Mouse (Mus musculus): ENCODE data around the gene Lzts2. TPM values are rescaled to one million over a fixed set of nuclear protein-coding genes. Genes with fewer than 3 reads are reported as not detected.

The Lzts2 gene
- polyA plus RNA-seq, 1 experiment from 2014 or later = 6.8 TPM

- peaks cover 73% of the 10 kb centered on the region for H3K27me3 ChIP-seq
- WGBS (ENCODE audit: insufficient replicate concordance) = 54% methylated on average over 13 of the region's 13 CpGs
- no peaks in the 10 kb centered on the region for H3K4me1 ChIP-seq (replicated peaks)
- no peak overlapping the region for H3K4me2 ChIP-seq
- no peak overlapping the region for H3K27ac ChIP-seq (replicated peaks)
- ATAC-seq (ENCODE audit: insufficient read depth) = no peak
- H3K9me3 ChIP-seq (replicated peaks) = no peaks in the 10 kb centered on the region
- H3K4me3 ChIP-seq (replicated peaks) = no peak overlapping the region
- no peak overlapping the region for H3K9ac ChIP-seq
- no peaks in the 10 kb centered on the region for H3K36me3 ChIP-seq (replicated peaks)
These were observed 26.0 kb downstream of the Lzts2 start for GRCm38 (mm10) chr19:45040214-45040613.

GRCm38 (mm10) chr19:45044389-45044927 lies 30.2 kb downstream of the Lzts2 start:
- Histone ChIP-seq H3K4me2 (no peak overlapping the region), H3K4me1 (replicated peaks) (peaks cover 33% of the 10 kb centered on the region), H3K9ac (no peak overlapping the region), H3K9me3 (replicated peaks) (no peaks in the 10 kb centered on the region), H3K27me3 (peaks cover 77% of the 10 kb centered on the region), H3K36me3 (replicated peaks) (no peaks in the 10 kb centered on the region), H3K4me3 (replicated peaks) (no peak overlapping the region), H3K27ac (replicated peaks) (no peak overlapping the region)
- WGBS (ENCODE audit: insufficient replicate concordance) = 57% methylated on average over 11 of the region's 11 CpGs
- no peak for ATAC-seq (ENCODE audit: insufficient read depth)

- WGBS (ENCODE audit: insufficient replicate concordance) = 32% methylated on average over 15 of the region's 15 CpGs
- Histone ChIP-seq H3K36me3 (replicated peaks) (no peaks in the 10 kb centered on the region), H3K9ac (no peak overlapping the region), H3K4me3 (replicated peaks) (no peak overlapping the region), H3K4me1 (replicated peaks) (peaks cover 33% of the 10 kb centered on the region), H3K27ac (replicated peaks) (no peak overlapping the region), H3K27me3 (peaks cover 69% of the 10 kb centered on the region), H3K4me2 (no peak overlapping the region), H3K9me3 (replicated peaks) (no peaks in the 10 kb centered on the region)
- ATAC-seq (ENCODE audit: insufficient read depth) = no peak
These were observed 31.0 kb downstream of the Lzts2 start for GRCm38 (mm10) chr19:45045236-45045635.

GRCm38 (mm10) chr19:45045651-45046050 lies 31.4 kb downstream of the Lzts2 start, which contains the start of gene Pdzd7:
Gene Pdzd7, minus strand, starts transcription at chr19:45045717.
- Histone ChIP-seq H3K4me3 (replicated peaks) (peak within 1 kb of the TSS; percentile 64), H3K27me3 (peaks cover 65% of the 10 kb centered on the region), H3K9ac (no peak within 1 kb of the TSS), H3K9me3 (replicated peaks) (no peaks in the 10 kb centered on the region), H3K36me3 (replicated peaks) (no peaks in the 10 kb centered on the region), H3K27ac (replicated peaks) (no peak within 1 kb of the TSS), H3K4me1 (replicated peaks) (peaks cover 33% of the 10 kb centered on the region), H3K4me2 (peak within 1 kb of the TSS; percentile 89)
- WGBS (ENCODE audit: insufficient replicate concordance) = 55% methylated on average over 5 of the region's 5 CpGs
- no peak for ATAC-seq (ENCODE audit: insufficient read depth)

- Histone ChIP-seq H3K4me1 (replicated peaks) (peaks cover 33% of the 10 kb centered on the region), H3K27ac (replicated peaks) (peak overlapping the region; percentile 82), H3K36me3 (replicated peaks) (no peaks in the 10 kb centered on the region), H3K27me3 (peaks cover 55% of the 10 kb centered on the region), H3K4me2 (peak overlapping the region; percentile 89), H3K4me3 (replicated peaks) (peak overlapping the region; percentile 64), H3K9ac (peak overlapping the region; percentile 59), H3K9me3 (replicated peaks) (no peaks in the 10 kb centered on the region)
- 4% methylated on average over 34 of the region's 34 CpGs for WGBS (ENCODE audit: insufficient replicate concordance)
- peak; percentile 8; the same call in 1 of the 2 replicates for ATAC-seq (ENCODE audit: insufficient read depth)
These were observed 32.5 kb downstream of the Lzts2 start for GRCm38 (mm10) chr19:45046523-45047321.

- Histone ChIP-seq H3K9me3 (replicated peaks) (no peaks in the 10 kb centered on the region), H3K4me1 (replicated peaks) (peaks cover 33% of the 10 kb centered on the region), H3K4me3 (replicated peaks) (peak within 1 kb of the TSS; percentile 64), H3K27me3 (peaks cover 48% of the 10 kb centered on the region), H3K27ac (replicated peaks) (peak within 1 kb of the TSS; percentile 82), H3K36me3 (replicated peaks) (no peaks in the 10 kb centered on the region), H3K4me2 (peak within 1 kb of the TSS; percentile 89), H3K9ac (peak within 1 kb of the TSS; percentile 59)
- ATAC-seq (ENCODE audit: insufficient read depth) = peak; percentile 86
- WGBS (ENCODE audit: insufficient replicate concordance) = under 1% methylated on average over 26 of the region's 26 CpGs
These were observed 33.3 kb downstream of the Lzts2 start, which contains the start of gene Sfxn3 for GRCm38 (mm10) chr19:45047417-45047934. Gene Sfxn3, plus strand, starts transcription at chr19:45047503.

GRCm38 (mm10) chr19:45047935-45048643 lies 33.9 kb downstream of the Lzts2 start:
- Histone ChIP-seq H3K4me2 (peak overlapping the region; percentile 89), H3K36me3 (replicated peaks) (no peaks in the 10 kb centered on the region), H3K9me3 (replicated peaks) (no peaks in the 10 kb centered on the region), H3K27me3 (peaks cover 43% of the 10 kb centered on the region), H3K27ac (replicated peaks) (peak overlapping the region; percentile 82), H3K9ac (peak overlapping the region; percentile 59), H3K4me3 (replicated peaks) (peak overlapping the region; percentile 64), H3K4me1 (replicated peaks) (peaks cover 33% of the 10 kb centered on the region)
- WGBS (ENCODE audit: insufficient replicate concordance) = 20% methylated on average over 11 of the region's 11 CpGs
- ATAC-seq (ENCODE audit: insufficient read depth) = peak; percentile 69

GRCm38 (mm10) chr19:45048644-45049365 lies 34.6 kb downstream of the Lzts2 start:
- Histone ChIP-seq H3K4me1 (replicated peaks) (peaks cover 33% of the 10 kb centered on the region), H3K27ac (replicated peaks) (no peak overlapping the region), H3K27me3 (peaks cover 36% of the 10 kb centered on the region), H3K9ac (0 out of 2 replicates have a peak overlapping the region, but pooled peaks have one; percentile 59), H3K9me3 (replicated peaks) (no peaks in the 10 kb centered on the region), H3K4me2 (peak overlapping the region; percentile 89), H3K4me3 (replicated peaks) (peak overlapping the region; percentile 64; the same call in 1 of the 2 replicates), H3K36me3 (replicated peaks) (no peaks in the 10 kb centered on the region)
- WGBS (ENCODE audit: insufficient replicate concordance) = 70% methylated on average over 12 of the region's 12 CpGs
- ATAC-seq (ENCODE audit: insufficient read depth) = no peak

- Histone ChIP-seq H3K9ac (no peak overlapping the region), H3K4me3 (replicated peaks) (no peak overlapping the region), H3K36me3 (replicated peaks) (no peaks in the 10 kb centered on the region), H3K4me1 (replicated peaks) (peaks cover 33% of the 10 kb centered on the region), H3K27ac (replicated peaks) (no peak overlapping the region), H3K9me3 (replicated peaks) (no peaks in the 10 kb centered on the region), H3K4me2 (no peak overlapping the region), H3K27me3 (peaks cover 29% of the 10 kb centered on the region)
- no peak for ATAC-seq (ENCODE audit: insufficient read depth)
- WGBS (ENCODE audit: insufficient replicate concordance) = 65% methylated on average over 9 of the region's 9 CpGs
These were observed 35.3 kb downstream of the Lzts2 start for GRCm38 (mm10) chr19:45049523-45049922.

- H3K27ac ChIP-seq (replicated peaks) = no peak overlapping the region
- ATAC-seq (ENCODE audit: insufficient read depth) = no peak
- no peak overlapping the region for H3K4me2 ChIP-seq
- no peak overlapping the region for H3K4me3 ChIP-seq (replicated peaks)
- H3K9ac ChIP-seq = no peak overlapping the region
- H3K9me3 ChIP-seq (replicated peaks) = no peaks in the 10 kb centered on the region
- H3K4me1 ChIP-seq (replicated peaks) = peaks cover 26% of the 10 kb centered on the region
- 69% methylated on average over 8 of the region's 8 CpGs for WGBS (ENCODE audit: insufficient replicate concordance)
- no peaks in the 10 kb centered on the region; the same call in 1 of the 2 replicates for H3K27me3 ChIP-seq
- H3K36me3 ChIP-seq (replicated peaks) = no peaks in the 10 kb centered on the region
These were observed 39.2 kb downstream of the Lzts2 start for GRCm38 (mm10) chr19:45053451-45053850.
